Mouse (Mus musculus): ENCODE data around the gene Timm13. TPM values are rescaled to one million over a fixed set of nuclear protein-coding genes. Genes with fewer than 3 reads are reported as not detected.

Gene Timm13
- polyA plus RNA-seq, 1 experiment from 2014 or later, result 327 TPM

GRCm38 (mm10) chr10:80940320-80940987 is 39.7 kb upstream of the Timm13 start:
- H3K4me2 ChIP-seq, result peak overlapping the region; percentile 75
- peak overlapping the region; percentile 80 for H3K27ac ChIP-seq
- H3K9me3 ChIP-seq, result no peaks in the 10 kb centered on the region
- H3K9ac ChIP-seq (replicated peaks), result peak overlapping the region; percentile 45; the same call in 1 of the 2 replicates
- ATAC-seq (ENCODE audit: insufficient number of reproducible peaks, insufficient read depth, low FRiP score, low TSS enrichment, low read depth), result no peak
- H3K4me3 ChIP-seq (replicated peaks), result peak overlapping the region; percentile 41; the same call in 1 of the 2 replicates
- H3K36me3 ChIP-seq, result no peaks in the 10 kb centered on the region
- 55% methylated on average over 8 of the region's 8 CpGs for WGBS
- H3K4me1 ChIP-seq (replicated peaks), result peaks cover 60% of the 10 kb centered on the region
- peaks cover 20% of the 10 kb centered on the region; the same call in 1 of the 2 replicates for H3K27me3 ChIP-seq

DNA sequence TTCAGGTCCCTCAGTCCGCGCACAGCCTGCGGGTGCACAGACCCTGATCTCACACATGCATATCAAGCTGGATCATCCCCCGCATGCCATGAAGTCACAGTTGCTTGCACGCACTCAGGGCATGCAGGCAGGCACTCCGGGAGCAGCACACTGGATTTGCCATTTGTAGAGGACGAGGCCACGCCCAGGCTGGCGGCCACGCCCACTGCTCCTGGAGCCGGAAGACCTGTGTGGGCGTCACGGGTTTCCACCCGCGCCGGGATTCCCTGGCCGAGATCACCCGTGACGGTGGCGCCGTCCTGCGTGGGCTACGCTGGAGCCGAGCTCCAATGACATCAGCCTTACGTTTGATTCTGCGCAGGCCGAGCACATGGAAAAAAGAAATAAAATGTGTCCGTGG is 38.9 kb upstream of the Timm13 start:
- Histone ChIP-seq H3K27me3 (peaks cover 25% of the 10 kb centered on the region), H3K4me2 (peak overlapping the region; percentile 75), H3K36me3 (no peaks in the 10 kb centered on the region), H3K9me3 (no peaks in the 10 kb centered on the region), H3K9ac (replicated peaks) (peak overlapping the region; percentile 45; the same call in 1 of the 2 replicates), H3K27ac (peak overlapping the region; percentile 80), H3K4me1 (replicated peaks) (peaks cover 65% of the 10 kb centered on the region), H3K4me3 (replicated peaks) (peak overlapping the region; percentile 41)
- 0 out of 2 replicates have a peak, but pooled peaks have one; percentile 7 for ATAC-seq (ENCODE audit: insufficient number of reproducible peaks, insufficient read depth, low FRiP score, low TSS enrichment, low read depth)
- WGBS, result 6% methylated on average over 28 of the region's 28 CpGs

DNA sequence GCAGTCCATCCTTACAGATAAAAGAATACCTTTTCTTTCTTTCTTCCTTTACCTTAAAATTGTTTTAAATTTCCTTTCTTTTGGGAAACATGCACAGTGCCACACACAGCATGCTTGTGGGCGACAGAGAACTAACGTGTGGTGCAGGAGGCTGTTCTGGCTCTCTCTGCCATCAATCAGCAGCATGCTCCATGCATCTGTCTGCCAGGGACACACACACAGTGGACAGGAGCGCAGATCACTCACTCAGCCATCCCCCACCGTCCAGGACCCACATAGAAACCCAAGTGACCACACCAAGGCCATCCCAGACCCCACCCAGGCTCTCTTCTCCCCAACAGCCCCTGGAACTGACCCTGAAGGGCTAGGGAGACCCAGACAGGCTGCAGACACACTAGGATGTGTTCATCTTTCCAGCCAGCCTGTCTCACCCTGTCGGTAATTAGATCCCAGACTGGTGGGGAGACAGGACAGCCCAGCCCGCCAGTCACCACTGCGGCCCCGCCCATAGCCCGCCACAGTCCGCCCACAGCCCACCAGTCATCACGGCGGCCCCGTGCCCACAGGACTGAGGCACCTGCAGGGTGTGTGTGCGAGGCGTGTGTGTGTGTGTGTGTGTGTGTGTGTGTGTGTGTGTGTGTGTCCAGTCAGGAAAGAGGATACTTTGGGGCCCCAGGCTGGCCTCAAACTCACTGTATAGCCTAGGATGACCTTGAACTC is 38.2 kb upstream of the Timm13 start:
- Histone ChIP-seq H3K4me3 (replicated peaks) (peak overlapping the region; percentile 41), H3K9ac (replicated peaks) (0 out of 2 replicates have a peak overlapping the region, but pooled peaks have one; percentile 45), H3K36me3 (no peaks in the 10 kb centered on the region), H3K27ac (peak overlapping the region; percentile 80), H3K27me3 (peaks cover 32% of the 10 kb centered on the region), H3K9me3 (no peaks in the 10 kb centered on the region), H3K4me1 (replicated peaks) (peaks cover 67% of the 10 kb centered on the region), H3K4me2 (peak overlapping the region; percentile 75)
- 9% methylated on average over 15 of the region's 15 CpGs for WGBS
- ATAC-seq (ENCODE audit: insufficient number of reproducible peaks, insufficient read depth, low FRiP score, low TSS enrichment, low read depth), result peak; percentile 26; the same call in 1 of the 2 replicates

GRCm38 (mm10) chr10:80937646-80938045 is 36.9 kb upstream of the Timm13 start:
- 0 out of 2 replicates have a peak overlapping the region, but pooled peaks have one; percentile 1 for H3K9ac ChIP-seq (replicated peaks)
- H3K9me3 ChIP-seq, result no peaks in the 10 kb centered on the region
- no peak overlapping the region for H3K4me3 ChIP-seq (replicated peaks)
- peaks cover 80% of the 10 kb centered on the region for H3K4me1 ChIP-seq (replicated peaks)
- H3K4me2 ChIP-seq, result peak overlapping the region; percentile 19
- ATAC-seq (ENCODE audit: insufficient number of reproducible peaks, insufficient read depth, low FRiP score, low TSS enrichment, low read depth), result no peak
- peaks cover 43% of the 10 kb centered on the region for H3K27me3 ChIP-seq
- H3K27ac ChIP-seq, result peak overlapping the region; percentile 95
- WGBS, result 31% methylated on average over 8 of the region's 8 CpGs
- H3K36me3 ChIP-seq, result no peaks in the 10 kb centered on the region

DNA sequence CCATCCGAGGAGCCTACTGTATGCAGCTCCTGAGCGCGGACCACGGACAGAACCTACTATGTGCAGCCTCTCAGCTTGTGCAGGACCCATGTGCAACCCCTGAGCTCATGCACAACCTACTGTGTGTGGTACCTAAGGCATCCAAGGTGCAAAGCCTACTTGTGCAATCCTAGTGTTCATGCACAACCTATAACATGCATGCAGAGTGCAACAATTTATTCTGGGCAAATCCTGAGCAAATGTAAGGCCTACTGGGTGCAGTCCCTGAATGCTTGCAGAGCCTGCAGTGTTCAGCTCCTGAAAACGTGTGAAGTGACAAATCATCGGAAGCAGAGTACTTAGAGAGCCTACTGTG is 36.0 kb upstream of the Timm13 start:
- H3K27me3 ChIP-seq, result peaks cover 51% of the 10 kb centered on the region
- ATAC-seq (ENCODE audit: insufficient number of reproducible peaks, insufficient read depth, low FRiP score, low TSS enrichment, low read depth), result no peak; the same call in 1 of the 2 replicates
- H3K36me3 ChIP-seq, result no peaks in the 10 kb centered on the region
- peak overlapping the region; percentile 43 for H3K4me3 ChIP-seq (replicated peaks)
- peaks cover 89% of the 10 kb centered on the region for H3K4me1 ChIP-seq (replicated peaks)
- 10% methylated on average over 6 of the region's 6 CpGs for WGBS
- H3K27ac ChIP-seq, result peak overlapping the region; percentile 95
- H3K9me3 ChIP-seq, result no peaks in the 10 kb centered on the region
- peak overlapping the region; percentile 50 for H3K9ac ChIP-seq (replicated peaks)
- H3K4me2 ChIP-seq, result peak overlapping the region; percentile 72

GRCm38 (mm10) chr10:80936135-80936809 is 35.5 kb upstream of the Timm13 start:
- H3K27me3 ChIP-seq, result peaks cover 56% of the 10 kb centered on the region
- ATAC-seq (ENCODE audit: insufficient number of reproducible peaks, insufficient read depth, low FRiP score, low TSS enrichment, low read depth), result peak; percentile 49
- H3K9me3 ChIP-seq, result no peaks in the 10 kb centered on the region

GRCm38 (mm10) chr10:80935698-80936097 is 34.9 kb upstream of the Timm13 start:
- no peaks in the 10 kb centered on the region for H3K36me3 ChIP-seq
- peak overlapping the region; percentile 43 for H3K4me3 ChIP-seq (replicated peaks)
- 4% methylated on average over 17 of the region's 17 CpGs for WGBS
- peaks cover 61% of the 10 kb centered on the region for H3K27me3 ChIP-seq
- peak overlapping the region; percentile 72 for H3K4me2 ChIP-seq
- peak overlapping the region; percentile 95 for H3K27ac ChIP-seq
- no peak for ATAC-seq (ENCODE audit: insufficient number of reproducible peaks, insufficient read depth, low FRiP score, low TSS enrichment, low read depth)
- no peaks in the 10 kb centered on the region for H3K9me3 ChIP-seq
- peaks cover 92% of the 10 kb centered on the region for H3K4me1 ChIP-seq (replicated peaks)
- peak overlapping the region; percentile 18 for H3K9ac ChIP-seq (replicated peaks)

More at GRCm38 (mm10) chr10:80936135-80936809, 35.5 kb upstream of the Timm13 start:
- H3K4me2 ChIP-seq, result peak overlapping the region; percentile 72
- WGBS, result 1% methylated on average over 37 of the region's 37 CpGs
- no peaks in the 10 kb centered on the region for H3K36me3 ChIP-seq
- peak overlapping the region; percentile 50 for H3K9ac ChIP-seq (replicated peaks)
- peak overlapping the region; percentile 43 for H3K4me3 ChIP-seq (replicated peaks)
- H3K27ac ChIP-seq, result peak overlapping the region; percentile 95
- H3K4me1 ChIP-seq (replicated peaks), result peaks cover 92% of the 10 kb centered on the region

DNA sequence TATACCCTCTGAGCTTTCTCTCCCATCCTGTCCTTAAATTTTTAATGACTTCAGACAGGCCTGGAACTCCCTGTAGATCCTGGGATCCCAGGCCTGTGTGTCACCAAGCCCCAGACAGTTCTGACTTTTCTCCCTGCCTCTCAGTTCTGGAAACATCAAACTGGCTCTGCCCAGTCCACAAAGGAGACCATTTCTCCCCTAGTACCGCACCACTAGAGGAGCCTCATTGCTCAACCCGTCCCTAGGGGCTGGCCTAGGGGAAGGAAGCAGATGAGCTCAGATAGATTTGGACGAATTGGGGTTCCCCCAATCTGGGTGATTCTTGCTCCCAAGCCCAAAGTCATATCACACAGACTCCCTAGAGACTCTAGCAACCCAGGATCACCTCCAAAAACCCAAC is 34.5 kb upstream of the Timm13 start:
- H3K4me1 ChIP-seq (replicated peaks), result peaks cover 92% of the 10 kb centered on the region
- no peaks in the 10 kb centered on the region for H3K36me3 ChIP-seq
- no peaks in the 10 kb centered on the region for H3K9me3 ChIP-seq
- no peak for ATAC-seq (ENCODE audit: insufficient number of reproducible peaks, insufficient read depth, low FRiP score, low TSS enrichment, low read depth)
- H3K9ac ChIP-seq (replicated peaks), result no peak overlapping the region
- H3K4me2 ChIP-seq, result peak overlapping the region; percentile 72
- WGBS, result 11% methylated on average over 3 of the region's 3 CpGs
- H3K4me3 ChIP-seq (replicated peaks), result peak overlapping the region; percentile 43; the same call in 1 of the 2 replicates
- peak overlapping the region; percentile 95 for H3K27ac ChIP-seq
- H3K27me3 ChIP-seq, result peaks cover 65% of the 10 kb centered on the region

DNA sequence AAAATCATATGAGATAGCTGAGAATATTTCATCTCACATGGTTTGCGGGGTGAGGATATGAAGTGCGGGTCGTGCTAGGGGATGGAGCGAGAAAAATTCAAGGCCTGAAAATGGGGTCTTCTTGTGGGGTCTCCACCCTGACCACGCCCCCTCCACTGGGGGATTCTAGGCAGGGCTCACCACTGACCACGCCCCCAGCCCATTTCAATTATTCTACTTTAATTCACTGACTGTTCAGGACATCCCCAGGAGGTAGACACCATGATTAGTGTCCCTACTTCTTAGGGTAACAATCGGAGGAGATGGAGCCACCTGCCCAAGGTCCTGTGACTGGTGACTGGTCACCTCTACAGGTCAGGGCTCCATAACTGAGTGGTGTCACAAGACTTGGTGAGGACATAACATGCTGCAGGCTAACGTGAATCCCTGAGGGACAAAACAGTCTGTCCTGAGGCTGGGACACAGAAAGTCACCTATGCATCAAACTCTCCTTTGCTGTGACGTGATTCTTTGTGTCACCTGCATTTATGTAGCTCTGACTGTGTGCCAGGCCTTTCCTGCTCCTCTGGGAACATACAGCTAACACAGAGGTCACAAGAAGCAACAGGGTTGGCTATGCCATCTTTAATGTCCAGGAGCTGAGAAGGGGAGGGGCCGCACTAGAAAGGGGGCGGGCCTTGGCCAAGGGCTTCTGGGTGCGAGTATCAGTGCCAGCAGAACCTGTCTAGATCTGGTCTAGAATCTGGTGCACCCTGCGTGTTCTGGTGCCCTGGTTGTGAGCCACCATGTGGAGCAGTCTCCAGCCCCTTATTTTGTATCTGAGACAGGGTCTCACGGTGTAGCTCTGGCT is 33.6 kb upstream of the Timm13 start:
- Histone ChIP-seq H3K4me3 (replicated peaks) (no peak overlapping the region), H3K27me3 (peaks cover 66% of the 10 kb centered on the region), H3K36me3 (no peaks in the 10 kb centered on the region), H3K27ac (no peak overlapping the region), H3K9ac (replicated peaks) (no peak overlapping the region), H3K9me3 (no peaks in the 10 kb centered on the region), H3K4me2 (peak overlapping the region; percentile 90; the same call in 1 of the 2 replicates), H3K4me1 (replicated peaks) (peaks cover 87% of the 10 kb centered on the region)
- ATAC-seq (ENCODE audit: insufficient number of reproducible peaks, insufficient read depth, low FRiP score, low TSS enrichment, low read depth), result no peak
- 43% methylated on average over 14 of the region's 14 CpGs for WGBS

GRCm38 (mm10) chr10:80933421-80933979 is 32.7 kb upstream of the Timm13 start:
- 5% methylated on average over 21 of the region's 21 CpGs for WGBS
- ATAC-seq (ENCODE audit: insufficient number of reproducible peaks, insufficient read depth, low FRiP score, low TSS enrichment, low read depth), result no peak
- no peak overlapping the region for H3K9ac ChIP-seq (replicated peaks)
- peak overlapping the region; percentile 15 for H3K4me3 ChIP-seq (replicated peaks)
- peaks cover 62% of the 10 kb centered on the region for H3K27me3 ChIP-seq
- no peaks in the 10 kb centered on the region for H3K9me3 ChIP-seq
- H3K27ac ChIP-seq, result no peak overlapping the region
- H3K4me2 ChIP-seq, result peak overlapping the region; percentile 90
- H3K4me1 ChIP-seq (replicated peaks), result peaks cover 86% of the 10 kb centered on the region
- no peaks in the 10 kb centered on the region for H3K36me3 ChIP-seq

Measured in limb, embryonic 12.5 days (tissue).